Mouse (Mus musculus) neutrophil, adult 65 days (primary cell): ENCODE measurements around the gene Olfr1390. TPM values are rescaled to one million over a fixed set of nuclear protein-coding genes. Genes with fewer than 3 reads are reported as not detected.

ENCODE experiments used
- total RNA-seq: library from RNA; stranded (reverse); gene quantifications from 2 replicates; pipeline ENCODE4 v1.2.4, GENCODE M21; 2023

The Olfr1390 gene
- total RNA-seq: not detected in 2 replicates

DNA sequence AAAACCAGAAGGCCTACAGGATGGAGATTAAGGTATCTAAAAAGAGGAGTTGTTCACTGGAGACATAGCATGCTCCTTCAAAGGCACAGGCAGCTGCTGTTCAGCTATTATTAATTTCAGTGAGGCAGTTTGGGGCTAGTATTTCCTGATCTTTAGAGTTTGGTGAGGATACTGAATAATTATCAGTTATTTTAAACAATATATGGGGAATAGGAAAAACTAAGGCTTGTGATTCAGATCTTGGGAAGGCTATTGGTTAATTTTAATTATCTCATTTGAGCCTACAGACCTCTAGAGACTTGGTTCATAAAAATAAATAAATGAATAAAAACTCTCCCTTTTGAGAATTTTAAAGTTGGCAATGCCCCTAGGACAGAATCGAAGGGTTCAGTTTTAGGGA lies at the start of gene Olfr1390:
Gene Olfr1390, plus strand, starts transcription at position 301 of the 400 bp plus-strand sequence.

DNA sequence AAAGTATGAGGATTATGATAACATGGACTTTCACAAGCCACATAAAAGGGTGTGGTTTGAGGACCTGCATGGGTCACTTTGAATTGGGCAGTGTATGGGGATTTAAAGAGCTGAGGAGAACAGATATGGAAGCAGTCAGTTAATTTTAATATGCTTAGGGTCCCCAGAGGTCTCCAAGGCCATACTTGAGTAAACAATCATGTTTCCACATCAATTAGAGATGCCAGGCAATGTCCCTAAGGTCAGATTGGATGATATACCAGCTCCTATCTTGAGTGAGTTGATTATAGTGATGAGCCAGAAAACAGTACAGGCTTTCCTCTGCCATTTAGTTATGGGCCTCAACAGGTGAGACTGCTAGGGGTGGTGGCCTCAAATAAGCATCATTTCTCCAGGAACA lies 30.5 kb upstream of the Olfr1390 start, which contains the start of gene Olfr10:
Gene Olfr10, plus strand, starts transcription at position 301 of the 400 bp plus-strand sequence.

DNA sequence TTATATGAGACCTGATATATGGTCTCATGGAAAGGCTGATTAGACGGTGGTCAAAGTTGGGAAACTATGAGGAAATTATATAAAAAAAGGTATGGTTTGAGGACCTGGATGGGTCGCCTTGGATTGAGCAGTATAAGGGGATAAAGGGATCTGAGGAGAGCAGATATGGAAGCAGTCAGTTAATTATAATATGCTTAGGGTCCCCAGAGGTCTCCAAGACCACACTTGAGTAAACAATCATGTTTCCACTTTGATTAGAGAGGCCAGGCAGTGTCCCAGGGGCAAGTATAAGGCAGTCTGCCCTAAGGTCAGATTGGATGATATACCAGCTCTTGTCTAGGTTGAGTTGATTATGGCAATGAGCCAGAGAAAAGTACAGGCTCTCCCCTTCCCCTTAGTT lies 12.5 kb upstream of the Olfr1390 start, which contains the start of gene Olfr1391:
Gene Olfr1391, plus strand, starts transcription at position 301 of the 400 bp plus-strand sequence.

Other genes starting within 250 kb of the Olfr1390 start
- not detected in 2 replicates for gene Olfr1396, start 220.3 kb upstream of the Olfr1390 start, total RNA-seq
- gene Olfr1395, start 192.9 kb upstream of the Olfr1390 start, total RNA-seq: not detected in 2 replicates
- gene Olfr1394, start 180.8 kb upstream of the Olfr1390 start, total RNA-seq: not detected in 2 replicates
- 1.6 and 2.3 TPM in 2 replicates for gene Btnl9, start 148.0 kb upstream of the Olfr1390 start, total RNA-seq
- 60.9 and 83.2 TPM in 2 replicates for gene Zfp62, start 131.9 kb upstream of the Olfr1390 start, total RNA-seq
- 58.0 and 75.5 TPM in 2 replicates for gene Mgat1, start 91.0 kb upstream of the Olfr1390 start, total RNA-seq
- gene Olfr1393, start 56.9 kb upstream of the Olfr1390 start, total RNA-seq: 0.32 TPM in 1 of 2 replicates, not detected in the other
- not detected in 2 replicates for gene Olfr1392, start 49.9 kb upstream of the Olfr1390 start, total RNA-seq
- gene Olfr10, start 30.4 kb upstream of the Olfr1390 start, total RNA-seq: not detected in 2 replicates
- not detected in 2 replicates for gene Olfr1391, start 12.4 kb upstream of the Olfr1390 start, total RNA-seq
- not detected in 2 replicates for gene Olfr1389, start 87.9 kb downstream of the Olfr1390 start, total RNA-seq
- gene Olfr1388, start 101.4 kb downstream of the Olfr1390 start, total RNA-seq: 0.16 TPM in 2 replicates
- gene Olfr1387, start 120.2 kb downstream of the Olfr1390 start, total RNA-seq: not detected in 2 replicates
- gene Olfr1386, start 129.9 kb downstream of the Olfr1390 start, total RNA-seq: not detected in 2 replicates
- not detected in 2 replicates for gene Olfr1385, start 153.9 kb downstream of the Olfr1390 start, total RNA-seq
- gene Olfr1384, start 171.5 kb downstream of the Olfr1390 start, total RNA-seq: not detected in 2 replicates
- gene Olfr1383, start 184.5 kb downstream of the Olfr1390 start, total RNA-seq: not detected in 2 replicates
- not detected in 2 replicates for gene Olfr1382, start 193.1 kb downstream of the Olfr1390 start, total RNA-seq
- not detected in 2 replicates for gene Olfr1381, start 208.3 kb downstream of the Olfr1390 start, total RNA-seq
- gene Olfr1380, start 221.7 kb downstream of the Olfr1390 start, total RNA-seq: not detected in 2 replicates